Mouse (Mus musculus): ENCODE measurements around the gene Kalrn.

The Kalrn gene

GRCm38 (mm10) chr16:34530029-34530428, 43.3 kb downstream of the Kalrn start:
- TF ChIP-seq GATA4 (IDR thresholded peaks at IDR 0.05; ENCODE audit: insufficient replicate concordance, low read length), result no peak

DNA sequence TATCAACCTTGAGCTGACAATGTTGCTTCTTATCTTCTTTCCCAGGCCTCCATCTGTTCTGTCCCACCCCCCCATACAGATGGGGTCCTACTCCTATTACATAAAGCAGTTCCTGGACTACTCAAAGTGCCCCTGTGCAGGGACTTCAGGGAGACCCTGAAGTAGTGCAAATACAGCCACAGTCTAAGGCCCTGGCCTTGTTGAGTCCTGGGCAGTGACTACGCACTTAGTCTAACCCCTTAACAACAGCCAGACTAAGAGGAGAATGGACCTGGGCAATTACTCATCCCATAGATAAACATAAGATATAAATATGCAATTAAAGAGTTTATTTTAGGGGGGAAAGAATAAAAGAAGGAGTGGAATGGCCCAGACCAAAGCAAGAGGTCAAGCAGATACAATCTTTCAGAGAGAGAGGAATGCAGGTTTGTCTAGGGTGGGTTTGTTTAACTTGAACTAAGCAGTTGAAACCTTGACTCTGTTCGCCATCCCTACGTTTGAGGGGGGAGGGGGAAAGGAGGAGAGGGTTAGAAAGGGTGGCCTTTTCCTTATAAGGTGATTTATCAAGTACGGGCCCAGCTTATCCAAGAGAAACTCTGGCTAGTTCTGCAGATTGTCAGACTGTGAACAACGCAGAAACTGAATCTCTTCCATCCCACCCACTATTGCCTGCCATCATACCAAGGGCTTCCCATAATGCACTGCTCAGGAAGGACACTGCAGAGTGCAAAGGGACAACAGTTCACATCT, 44.9 kb downstream of the Kalrn start:
- TF ChIP-seq GATA4 (IDR thresholded peaks at IDR 0.05; ENCODE audit: insufficient replicate concordance, low read length), result no peak

DNA sequence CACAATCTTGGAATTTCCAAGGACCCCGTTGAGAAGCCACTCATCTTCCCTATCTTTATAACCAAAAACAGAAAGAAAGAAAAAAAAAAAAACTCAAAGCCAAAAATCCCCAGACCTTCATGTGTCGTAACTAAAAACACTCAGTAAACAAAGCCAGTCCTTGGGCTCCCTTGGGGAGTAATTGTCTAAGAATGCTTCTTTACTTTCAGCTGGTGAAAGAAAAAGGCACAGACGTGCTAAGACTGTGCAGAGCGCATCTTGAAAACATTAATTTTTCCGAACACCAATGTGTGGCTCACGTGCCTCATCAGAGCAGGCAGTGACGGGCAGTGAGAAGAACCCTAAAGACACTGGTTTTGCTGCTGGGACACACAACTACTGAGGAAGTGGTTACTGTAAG, 47.0 kb downstream of the Kalrn start:
- no peak for TF ChIP-seq GATA4 (IDR thresholded peaks at IDR 0.05; ENCODE audit: insufficient replicate concordance, low read length)

GRCm38 (mm10) chr16:34525866-34526265, 47.5 kb downstream of the Kalrn start:
- TF ChIP-seq GATA4 (IDR thresholded peaks at IDR 0.05; ENCODE audit: insufficient replicate concordance, low read length), result no peak

DNA sequence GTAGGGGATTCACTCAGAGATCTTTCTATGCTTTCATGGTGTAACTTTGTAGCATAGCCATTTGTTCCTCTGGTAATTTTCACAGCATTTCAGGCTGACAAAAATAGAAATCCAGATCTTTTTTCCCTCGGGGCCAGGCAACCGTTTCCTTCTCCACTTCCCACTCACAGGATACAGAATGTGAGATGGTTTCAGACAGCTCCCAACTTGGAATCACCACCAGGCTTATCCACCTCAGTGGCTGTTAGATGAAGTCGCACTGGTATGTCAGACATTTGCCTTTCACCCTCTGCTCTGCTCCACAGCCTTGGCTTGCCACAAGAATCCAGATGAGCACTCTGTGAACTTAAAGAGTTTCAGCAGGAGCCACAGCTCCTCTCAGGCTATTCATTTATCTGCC, 48.1 kb downstream of the Kalrn start:
- no peak for TF ChIP-seq GATA4 (IDR thresholded peaks at IDR 0.05; ENCODE audit: insufficient replicate concordance, low read length)

- TF ChIP-seq GATA4 (IDR thresholded peaks at IDR 0.05; ENCODE audit: insufficient replicate concordance, low read length), result no peak
Observed at GRCm38 (mm10) chr16:34521061-34521460, 52.3 kb downstream of the Kalrn start.

DNA sequence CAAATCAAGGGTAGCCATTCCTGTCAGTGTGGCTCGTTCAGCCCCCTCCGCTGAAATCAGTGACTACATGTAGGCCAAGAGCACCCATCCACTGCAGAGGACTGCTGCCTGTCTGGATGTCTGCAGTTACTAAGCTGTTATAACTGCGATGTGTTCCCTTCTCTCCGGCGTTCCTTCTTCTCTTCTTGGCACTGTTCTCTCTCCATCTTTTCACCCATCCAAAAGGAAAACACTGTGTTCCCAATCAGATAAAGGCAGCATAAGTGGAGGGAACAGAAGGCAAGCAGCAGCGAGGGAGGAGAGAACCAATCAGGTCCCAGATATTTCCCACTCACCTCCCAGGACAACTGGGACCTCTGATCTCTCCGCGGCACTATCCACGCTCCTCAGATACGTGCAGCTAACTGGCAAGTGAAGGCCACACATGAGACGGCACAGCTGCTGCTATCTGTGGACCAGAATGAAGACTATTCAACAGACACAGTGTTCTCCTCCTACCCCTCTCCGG, 56.4 kb downstream of the Kalrn start:
- TF ChIP-seq GATA4 (IDR thresholded peaks at IDR 0.05; ENCODE audit: insufficient replicate concordance, low read length), result no peak

DNA sequence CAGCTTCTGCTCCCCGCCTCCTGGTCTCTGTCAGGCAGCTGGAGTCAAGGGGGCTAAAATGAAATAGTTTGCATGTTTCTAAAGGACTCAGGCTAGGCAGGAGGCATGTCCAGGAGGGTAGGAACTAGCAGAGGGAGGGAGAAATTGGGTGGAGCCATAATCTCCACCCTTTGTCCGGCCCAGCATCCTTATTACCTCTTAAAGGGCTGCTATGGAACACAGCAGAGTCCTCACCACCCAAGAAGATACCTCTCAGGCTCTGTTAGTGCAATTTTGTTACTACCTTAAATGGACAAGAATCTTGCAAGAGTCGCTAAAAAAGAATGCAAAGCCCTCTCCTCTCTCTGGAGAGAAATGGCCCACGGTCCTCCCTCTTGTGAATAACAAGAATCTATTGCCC, 57.8 kb downstream of the Kalrn start:
- TF ChIP-seq GATA4 (IDR thresholded peaks at IDR 0.05; ENCODE audit: insufficient replicate concordance, low read length), result no peak

DNA sequence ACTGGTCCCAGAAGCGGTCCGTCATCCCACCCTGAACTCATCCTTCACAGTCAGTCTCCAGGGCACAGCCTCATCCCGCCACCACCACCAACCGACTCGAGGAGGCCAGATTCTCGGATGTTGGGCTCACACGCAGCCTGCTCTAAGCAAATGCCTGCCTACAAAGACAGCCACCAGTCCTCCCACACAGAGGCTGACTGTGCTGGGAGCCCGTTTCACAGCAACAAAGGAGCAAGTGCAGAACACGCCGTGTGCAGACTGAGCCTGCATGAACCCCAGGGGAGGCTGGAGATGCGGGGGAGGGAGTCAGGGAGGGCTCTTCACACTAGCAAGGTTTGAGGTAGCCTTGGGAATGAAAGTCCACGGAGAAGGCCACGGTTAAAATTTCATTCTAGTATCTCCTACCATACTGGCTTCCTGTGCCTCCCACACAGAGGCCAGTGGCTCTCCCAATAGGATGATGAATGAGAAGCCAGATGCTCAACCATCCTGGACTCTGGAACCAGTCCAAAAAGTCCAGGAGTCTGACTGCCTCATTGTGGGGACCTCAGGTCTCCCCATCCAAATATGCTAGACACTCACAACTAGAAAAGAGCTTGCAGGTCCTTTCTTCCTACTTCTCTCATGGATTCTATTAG, 59.3 kb downstream of the Kalrn start:
- TF ChIP-seq GATA4 (IDR thresholded peaks at IDR 0.05; ENCODE audit: insufficient replicate concordance, low read length), result no peak

GRCm38 (mm10) chr16:34512326-34512725, 61.0 kb downstream of the Kalrn start:
- no peak for TF ChIP-seq GATA4 (IDR thresholded peaks at IDR 0.05; ENCODE audit: insufficient replicate concordance, low read length)

GRCm38 (mm10) chr16:34508125-34508524, 65.2 kb downstream of the Kalrn start:
- no peak for TF ChIP-seq GATA4 (IDR thresholded peaks at IDR 0.05; ENCODE audit: insufficient replicate concordance, low read length)

DNA sequence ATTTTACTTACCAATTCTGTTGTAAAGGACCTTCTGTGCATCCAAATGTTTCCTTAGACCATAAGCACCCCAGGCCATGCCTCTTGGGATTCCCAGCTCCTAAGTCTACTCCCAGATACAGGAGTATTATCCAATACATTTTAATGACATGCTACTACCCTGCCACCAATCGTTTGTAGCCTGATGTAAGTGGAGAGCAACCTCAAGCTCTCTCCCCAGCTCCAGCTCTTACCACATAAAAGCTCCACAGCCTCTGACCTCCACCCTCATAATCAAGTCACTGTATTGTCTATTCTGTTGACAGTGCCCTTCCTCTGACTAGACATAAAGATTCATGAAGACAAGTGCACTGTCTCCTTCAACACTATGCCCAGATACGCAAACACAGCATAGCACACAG, 67.3 kb downstream of the Kalrn start:
- TF ChIP-seq GATA4 (IDR thresholded peaks at IDR 0.05; ENCODE audit: insufficient replicate concordance, low read length), result no peak

DNA sequence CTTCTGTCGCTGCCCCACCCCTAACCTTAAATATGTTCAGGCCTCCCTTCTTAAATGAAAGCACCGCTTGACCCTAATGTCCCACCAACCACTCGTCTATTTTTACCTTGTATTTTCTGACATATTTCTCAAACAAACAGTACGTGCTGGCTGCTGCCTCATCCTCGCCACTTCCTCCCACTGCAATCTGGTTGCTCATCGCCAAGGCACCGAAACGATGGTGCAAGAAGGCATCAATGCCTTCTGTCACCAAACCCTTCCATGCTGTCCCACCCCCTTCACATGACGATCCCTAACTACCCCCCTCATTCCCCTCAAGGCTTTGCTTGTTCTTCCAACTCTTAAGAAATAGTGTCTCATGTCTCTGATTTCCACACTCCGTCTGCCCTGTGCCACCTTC, 69.1 kb downstream of the Kalrn start:
- TF ChIP-seq GATA4 (IDR thresholded peaks at IDR 0.05; ENCODE audit: insufficient replicate concordance, low read length), result no peak

- no peak for TF ChIP-seq GATA4 (IDR thresholded peaks at IDR 0.05; ENCODE audit: insufficient replicate concordance, low read length)
Observed at GRCm38 (mm10) chr16:34502110-34502509, 71.2 kb downstream of the Kalrn start.

GRCm38 (mm10) chr16:34494741-34495140, 78.6 kb downstream of the Kalrn start:
- TF ChIP-seq GATA4 (IDR thresholded peaks at IDR 0.05; ENCODE audit: insufficient replicate concordance, low read length), result no peak

- no peak for TF ChIP-seq GATA4 (IDR thresholded peaks at IDR 0.05; ENCODE audit: insufficient replicate concordance, low read length)
Observed at GRCm38 (mm10) chr16:34493914-34494313, 79.4 kb downstream of the Kalrn start.

Data from liver, adult (tissue).